Mouse (Mus musculus) neural tube, embryonic 13.5 days (tissue): ENCODE results near the gene Lmnb2. TPM values are rescaled to one million over a fixed set of nuclear protein-coding genes. Genes with fewer than 3 reads are reported as not detected.

Experiments used
- ATAC-seq: fragments of 200-750 bp; cut with Nextera tagmentation; 2 replicates; pipeline ENCODE4 v1.8.0; 2017; ENCODE audit warnings: low read depth, mild to moderate bottlenecking, moderate TSS enrichment, moderate library complexity
- H3K27ac ChIP-seq: fragments of 300-500 bp; sonication (generic); replicated peaks from 2 replicates; pipeline ENCODE4 v1.5.1; 2015; ENCODE audit warnings: moderate library complexity, mild to moderate bottlenecking, inconsistent platforms
- H3K27me3 ChIP-seq: fragments of 300-500 bp; sonication (generic); 2 replicates; pipeline ENCODE4 v1.6.1; 2015; ENCODE audit warnings: mild to moderate bottlenecking, inconsistent platforms
- H3K36me3 ChIP-seq: fragments of 300-500 bp; sonication (generic); 2 replicates; pipeline ENCODE4 v1.6.1; 2015; ENCODE audit warnings: mild to moderate bottlenecking, inconsistent platforms
- H3K4me1 ChIP-seq: fragments of 300-500 bp; sonication (generic); replicated peaks from 2 replicates; pipeline ENCODE4 v1.6.1; 2015; ENCODE audit warnings: inconsistent platforms
- H3K4me2 ChIP-seq: fragments of 300-500 bp; sonication (generic); 2 replicates; pipeline ENCODE4 v1.6.1; 2015; ENCODE audit warnings: inconsistent platforms, mild to moderate bottlenecking, moderate library complexity
- H3K4me3 ChIP-seq: fragments of 300-500 bp; sonication (generic); 2 replicates; pipeline ENCODE4 v1.5.1; 2015; ENCODE audit warnings: mild to moderate bottlenecking, inconsistent platforms
- H3K9ac ChIP-seq: fragments of 300-500 bp; sonication (generic); 2 replicates; pipeline ENCODE4 v1.6.1; 2015; ENCODE audit warnings: moderate library complexity, mild to moderate bottlenecking, inconsistent platforms
- H3K9me3 ChIP-seq: fragments of 300-500 bp; sonication (generic); 2 replicates; pipeline ENCODE4 v1.6.1; 2016; ENCODE audit warnings: inconsistent platforms
- WGBS: fragments of 180-500 bp; shearing (Covaris S2); methylation state at CpG from one replicate; pipeline ENCODE4 v1.1.7; 2015; 5-methylcytosine and 5-hydroxymethylcytosine counted together
- polyA plus RNA-seq: library from polyadenylated mRNA; unstranded; fragments of >200 nt; fragmentation: Nextera tagmentation; extraction: Ambion mirVana; gene quantifications from 2 replicates; pipeline ENCODE4 v1.2.1, GENCODE M21; 2015

Lmnb2 gene
- polyA plus RNA-seq, 1 experiment from 2014 or later: 38.3 TPM

DNA sequence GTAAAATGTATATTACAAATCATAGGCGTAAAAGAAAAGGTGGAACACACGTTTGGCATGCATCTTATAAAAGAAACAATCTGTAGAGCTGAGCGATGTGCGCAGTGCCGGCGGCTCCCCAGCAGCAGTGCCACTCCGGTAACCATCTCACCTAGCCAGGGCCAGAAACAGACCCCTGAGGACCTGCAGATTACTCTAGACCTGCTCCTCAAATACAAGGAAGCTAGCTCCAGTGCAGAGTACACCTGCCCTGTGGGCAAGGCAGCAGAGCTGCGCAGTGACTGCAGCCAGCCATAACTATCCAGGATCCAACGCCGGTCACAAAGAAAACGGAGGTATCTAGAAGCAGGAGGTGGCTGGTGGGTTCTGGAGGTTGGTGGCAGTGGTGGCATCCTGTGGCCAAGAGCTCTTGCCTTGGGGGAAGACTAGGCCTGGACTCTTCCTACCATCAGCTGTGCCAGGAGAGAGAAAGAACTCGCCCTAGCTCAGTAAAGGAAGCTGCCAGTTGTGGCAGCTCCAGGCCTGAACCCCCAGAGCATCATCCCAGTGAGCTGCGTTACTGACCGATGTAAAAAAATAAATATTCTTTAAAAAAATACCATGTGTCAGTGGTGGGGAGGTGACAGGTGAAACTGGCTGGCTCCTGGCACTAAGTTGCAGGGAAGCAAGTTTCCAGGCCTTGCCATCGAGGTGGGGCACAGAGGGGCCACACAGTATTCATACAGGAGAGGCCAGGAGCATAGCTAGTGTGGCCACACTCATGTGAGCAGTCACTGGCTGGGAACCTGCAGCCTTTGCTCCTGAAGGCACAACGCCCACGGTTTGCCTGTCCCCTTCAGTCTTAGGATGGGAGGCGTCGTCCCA lies 16.4 kb downstream of the Lmnb2 start:
- Histone ChIP-seq H3K9ac (peak overlapping the region; percentile 47), H3K4me1 (peaks cover 30% of the 10 kb centered on the region), H3K9me3 (no peaks in the 10 kb centered on the region), H3K27ac (peak overlapping the region; percentile 56), H3K4me2 (peak overlapping the region; percentile 46), H3K36me3 (peaks cover 64% of the 10 kb centered on the region), H3K4me3 (peak overlapping the region; percentile 92), H3K27me3 (no peaks in the 10 kb centered on the region)
- 88% methylated on average over 19 of the region's 19 CpGs for WGBS
- no peak for ATAC-seq

DNA sequence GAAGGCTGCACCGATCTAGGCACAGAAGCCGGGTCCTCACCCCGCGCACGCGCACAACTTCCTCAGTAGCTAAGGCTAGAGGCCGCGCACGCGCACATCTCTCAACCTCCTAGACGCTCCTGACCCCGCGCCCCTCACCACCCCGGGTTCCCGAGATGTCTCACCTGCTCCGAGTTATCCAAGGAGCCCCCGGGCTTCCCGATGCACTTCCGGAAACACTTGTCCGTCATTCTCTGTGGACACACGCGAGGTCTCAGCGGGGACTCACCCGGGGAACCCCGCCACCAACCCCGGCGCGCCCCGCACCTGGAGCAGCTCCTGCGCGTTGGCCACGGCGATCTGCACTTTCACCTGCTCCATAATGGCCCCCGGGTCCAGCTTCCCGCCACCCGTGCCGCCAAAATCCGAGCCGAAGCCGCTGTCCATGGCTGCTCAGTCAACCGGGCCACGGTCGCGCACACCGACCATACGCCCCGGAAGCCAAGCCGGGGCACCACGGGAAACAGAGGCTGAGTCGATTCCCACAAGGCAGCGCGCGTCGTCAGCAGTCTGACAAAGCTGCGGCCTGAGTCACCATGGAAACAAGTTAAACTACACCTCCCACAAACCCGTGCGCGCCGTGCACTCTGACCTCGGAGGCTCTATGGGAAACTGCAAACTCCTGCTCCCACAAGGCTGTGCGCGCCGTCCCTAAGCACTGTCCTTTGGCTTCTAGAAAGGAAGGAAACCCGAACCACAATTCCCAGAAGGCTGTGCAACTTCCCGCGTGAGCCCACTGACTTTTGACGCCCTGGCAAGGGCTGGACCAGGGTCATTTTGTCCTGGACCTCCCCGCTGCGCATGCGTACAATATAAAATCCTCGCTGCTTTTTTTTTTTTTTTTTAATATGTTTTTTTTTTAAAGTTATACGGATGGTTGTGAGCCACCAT lies 17.5 kb downstream of the Lmnb2 start, which contains the start of gene Timm13:
Gene Timm13, minus strand, starts transcription at position 652 of the 930 bp plus-strand sequence.
- Histone ChIP-seq H3K27me3 (no peaks in the 10 kb centered on the region), H3K27ac (peak within 1 kb of the TSS; percentile 94), H3K4me2 (peak within 1 kb of the TSS; percentile 98), H3K4me1 (peaks cover 30% of the 10 kb centered on the region), H3K4me3 (peak within 1 kb of the TSS; percentile 92), H3K9me3 (no peaks in the 10 kb centered on the region), H3K36me3 (peaks cover 54% of the 10 kb centered on the region), H3K9ac (peak within 1 kb of the TSS; percentile 91)
- peak; percentile 95 for ATAC-seq
- under 1% methylated on average over 72 of the region's 72 CpGs for WGBS

DNA sequence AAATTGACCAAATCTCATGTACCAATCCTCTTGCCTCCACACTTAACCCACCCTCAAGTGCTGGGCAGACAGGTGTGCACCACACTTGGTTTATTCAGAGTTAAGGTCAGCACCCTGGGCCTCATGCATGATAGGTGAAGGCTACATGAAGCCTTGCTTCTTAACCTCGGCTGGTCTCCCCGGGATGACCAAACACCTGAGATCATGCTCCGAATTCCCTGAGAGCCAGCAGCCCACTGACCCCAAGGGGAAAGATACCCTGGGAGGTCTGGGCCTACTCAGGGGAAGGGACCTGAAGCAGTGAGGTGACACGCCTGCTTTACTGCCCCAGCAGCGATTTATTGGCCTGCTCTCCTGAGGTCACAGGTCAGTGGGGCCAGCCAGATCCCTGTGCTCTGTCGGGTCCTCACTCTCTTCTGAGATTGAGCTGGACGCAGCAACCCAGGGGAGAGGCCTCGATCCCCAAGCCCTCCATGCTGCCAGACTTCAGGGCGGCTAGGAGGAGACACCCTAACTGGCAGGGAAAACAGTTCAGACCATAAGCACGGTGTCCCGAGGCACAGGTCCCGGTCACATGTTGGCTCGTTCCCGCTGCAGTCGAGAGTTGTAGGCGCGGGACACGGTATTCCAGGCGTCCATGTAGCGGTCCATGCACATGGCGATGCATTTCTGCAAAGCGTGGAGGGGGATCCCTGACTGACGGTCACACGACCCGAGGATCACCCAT lies 18.3 kb downstream of the Lmnb2 start:
- whole genome bisulfite sequencing: 14% methylated on average over 25 of the region's 25 CpGs
- peaks cover 45% of the 10 kb centered on the region for H3K36me3 ChIP-seq

DNA sequence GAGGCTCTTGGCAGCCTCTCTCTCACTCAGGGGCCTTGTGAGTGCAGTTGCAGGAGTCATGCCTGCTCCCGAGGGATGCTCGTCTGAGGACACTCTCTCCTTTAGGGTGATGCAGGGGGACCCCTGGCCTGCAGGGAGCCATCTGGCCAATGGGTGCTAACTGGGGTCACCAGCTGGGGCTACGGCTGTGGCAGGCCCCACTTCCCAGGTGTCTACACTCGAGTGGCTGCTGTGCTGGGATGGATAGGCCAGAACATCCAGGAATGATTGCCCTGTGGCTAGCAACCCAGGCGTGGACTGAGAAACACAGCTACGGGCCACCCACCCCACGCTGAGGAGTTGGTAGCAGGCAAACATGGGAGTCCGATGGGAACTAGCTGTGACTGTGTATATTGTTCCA lies 19.0 kb downstream of the Lmnb2 start:
- ATAC-seq: no peak
- 0 out of 2 replicates have a peak overlapping the region, but pooled peaks have one; percentile 92 for H3K4me3 ChIP-seq

More for the DNA sequence above, 18.3 kb downstream of the Lmnb2 start:
- Histone ChIP-seq H3K9me3 (no peaks in the 10 kb centered on the region), H3K27ac (peak overlapping the region; percentile 94), H3K4me3 (peak overlapping the region; percentile 92), H3K4me2 (peak overlapping the region; percentile 98), H3K4me1 (peaks cover 30% of the 10 kb centered on the region), H3K9ac (peak overlapping the region; percentile 91), H3K27me3 (no peaks in the 10 kb centered on the region)
- ATAC-seq: peak; percentile 1; the same call in 1 of the 2 replicates

DNA sequence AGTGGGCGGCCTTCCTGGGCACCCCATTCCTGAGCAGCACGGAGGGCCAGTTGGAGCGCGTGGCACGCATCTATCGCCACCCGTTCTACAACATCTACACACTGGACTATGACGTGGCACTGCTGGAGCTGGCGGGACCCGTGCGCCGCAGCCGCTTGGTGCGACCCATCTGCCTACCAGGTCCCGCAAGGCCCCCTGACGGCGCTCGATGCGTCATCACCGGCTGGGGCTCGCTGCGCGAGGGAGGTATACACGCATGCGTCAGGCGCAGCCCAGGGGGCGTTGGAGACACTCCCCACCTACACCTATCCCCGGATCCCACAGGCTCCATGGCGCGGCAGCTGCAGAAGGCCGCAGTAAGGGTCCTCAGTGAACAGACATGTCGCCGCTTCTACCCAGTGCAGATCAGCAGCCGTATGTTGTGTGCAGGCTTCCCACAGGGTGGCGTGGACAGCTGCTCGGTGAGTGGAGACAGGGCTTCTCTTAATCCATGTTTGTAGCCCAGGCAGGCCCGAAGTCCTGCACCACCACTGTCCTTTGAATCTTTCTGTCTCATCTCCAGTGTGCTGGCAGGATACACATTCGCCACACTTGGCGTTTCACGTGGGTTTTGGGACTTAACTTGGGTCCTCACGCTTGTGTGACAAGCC lies 20.1 kb downstream of the Lmnb2 start:
- Histone ChIP-seq H3K4me1 (peaks cover 30% of the 10 kb centered on the region), H3K36me3 (peaks cover 28% of the 10 kb centered on the region), H3K27me3 (no peaks in the 10 kb centered on the region), H3K4me2 (peak overlapping the region; percentile 31), H3K9me3 (no peaks in the 10 kb centered on the region), H3K4me3 (no peak overlapping the region), H3K27ac (no peak overlapping the region), H3K9ac (peak overlapping the region; percentile 18; the same call in 1 of the 2 replicates)
- no peak for ATAC-seq
- WGBS: 39% methylated on average over 41 of the region's 41 CpGs

More for the DNA sequence above, 19.0 kb downstream of the Lmnb2 start:
- H3K4me1 ChIP-seq: peaks cover 30% of the 10 kb centered on the region
- H3K9ac ChIP-seq: peak overlapping the region; percentile 91; the same call in 1 of the 2 replicates
- peaks cover 38% of the 10 kb centered on the region for H3K36me3 ChIP-seq
- H3K4me2 ChIP-seq: peak overlapping the region; percentile 98
- H3K27ac ChIP-seq: no peak overlapping the region
- no peaks in the 10 kb centered on the region for H3K9me3 ChIP-seq
- WGBS: 90% methylated on average over 8 of the region's 8 CpGs
- no peaks in the 10 kb centered on the region for H3K27me3 ChIP-seq

DNA sequence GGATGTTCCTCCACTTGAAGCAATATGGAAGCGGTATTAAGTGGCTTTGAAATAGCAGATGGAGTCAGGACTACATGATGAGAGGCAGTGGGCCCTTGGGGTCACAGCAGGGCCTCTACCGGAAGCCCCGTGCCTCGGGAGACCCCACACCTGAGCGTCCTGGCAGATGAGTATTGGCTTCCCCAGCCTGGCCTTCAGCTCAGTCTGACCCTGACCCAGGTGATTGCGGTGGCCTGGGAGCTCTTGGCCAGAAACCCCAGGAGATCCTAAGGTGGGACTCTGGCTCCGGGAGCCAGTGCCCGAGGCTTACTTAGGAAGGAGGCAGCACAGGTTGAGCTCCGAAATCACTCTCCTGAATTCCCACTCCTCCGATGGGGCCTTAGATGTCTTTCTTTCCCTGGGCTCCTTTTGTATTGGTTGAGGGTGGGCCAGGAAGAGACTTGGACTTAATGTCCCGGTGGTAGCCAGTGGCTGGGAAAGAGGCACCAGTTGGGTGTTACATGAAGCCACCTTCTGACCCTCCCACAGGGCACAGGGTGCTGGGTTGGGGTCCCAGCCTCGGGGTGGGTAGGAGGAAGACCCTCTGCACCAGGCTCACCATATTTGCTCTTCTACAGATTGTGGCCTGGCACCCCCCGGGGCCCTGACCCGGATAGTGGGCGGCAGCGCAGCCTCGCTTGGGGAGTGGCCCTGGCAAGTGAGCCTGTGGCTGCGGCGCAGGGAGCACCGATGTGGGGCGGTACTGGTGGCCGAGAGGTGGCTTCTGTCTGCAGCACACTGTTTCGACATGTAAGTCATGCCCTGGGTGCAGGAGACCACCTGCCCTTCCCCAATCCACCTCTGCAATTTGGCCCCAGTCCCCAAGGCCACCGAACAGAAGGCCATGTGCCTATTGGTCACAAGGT lies 21.2 kb downstream of the Lmnb2 start:
- Histone ChIP-seq H3K27ac (no peak overlapping the region), H3K4me3 (no peak overlapping the region), H3K9me3 (no peaks in the 10 kb centered on the region), H3K4me1 (peaks cover 30% of the 10 kb centered on the region), H3K36me3 (peaks cover 17% of the 10 kb centered on the region), H3K4me2 (no peak overlapping the region), H3K27me3 (no peaks in the 10 kb centered on the region), H3K9ac (no peak overlapping the region)
- WGBS: 71% methylated on average over 24 of the region's 24 CpGs
- no peak for ATAC-seq

DNA sequence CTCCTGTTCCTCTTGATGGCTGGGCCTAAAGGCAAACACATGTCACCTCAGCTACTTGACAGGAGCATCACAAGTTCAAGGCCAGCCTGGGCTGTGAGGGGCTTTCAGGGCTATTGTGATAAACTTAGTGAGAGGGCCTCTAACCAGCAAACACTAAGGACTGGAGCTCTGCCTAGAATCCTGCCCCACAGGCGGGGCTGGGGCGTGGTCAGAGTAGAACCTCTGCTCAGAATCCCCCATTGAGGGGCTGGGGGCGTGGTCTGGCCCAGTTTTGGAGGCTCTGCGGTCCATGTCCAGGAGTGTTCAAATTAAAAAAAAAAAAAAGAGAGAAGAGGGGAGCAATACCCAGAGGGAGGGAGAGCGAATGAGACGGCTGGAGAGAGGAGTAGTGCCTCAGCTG lies 22.3 kb downstream of the Lmnb2 start:
- Histone ChIP-seq H3K36me3 (peaks cover 16% of the 10 kb centered on the region), H3K9me3 (no peaks in the 10 kb centered on the region), H3K4me2 (no peak overlapping the region), H3K9ac (no peak overlapping the region), H3K27ac (no peak overlapping the region), H3K4me3 (no peak overlapping the region), H3K4me1 (peaks cover 25% of the 10 kb centered on the region), H3K27me3 (no peaks in the 10 kb centered on the region)
- WGBS: 86% methylated on average over 6 of the region's 6 CpGs
- no peak for ATAC-seq

DNA sequence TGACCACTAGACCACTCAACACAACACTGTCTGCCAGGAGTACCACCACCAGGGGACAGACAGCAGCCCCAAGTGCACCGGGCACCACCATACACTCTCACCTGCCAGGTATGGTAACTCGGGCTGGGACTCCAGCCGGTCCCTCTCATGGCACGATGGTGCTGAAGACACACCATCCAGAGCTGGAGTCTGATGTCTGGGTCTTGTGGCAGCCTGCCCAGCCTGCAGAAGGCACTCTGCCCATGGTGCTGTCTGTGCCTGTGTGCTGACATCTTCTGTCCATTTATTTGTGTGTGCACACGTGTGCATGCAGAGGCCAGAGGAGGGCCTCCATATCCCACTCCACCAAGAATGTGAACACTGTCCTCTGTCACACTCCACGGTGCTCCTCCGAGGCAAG lies 22.9 kb downstream of the Lmnb2 start:
- ATAC-seq: no peak
- Histone ChIP-seq H3K4me2 (no peak overlapping the region), H3K36me3 (peaks cover 16% of the 10 kb centered on the region), H3K27me3 (peaks cover under 1% of the 10 kb centered on the region; the same call in 1 of the 2 replicates), H3K9ac (no peak overlapping the region), H3K4me3 (no peak overlapping the region), H3K27ac (no peak overlapping the region), H3K9me3 (no peaks in the 10 kb centered on the region), H3K4me1 (peaks cover 25% of the 10 kb centered on the region)
- 89% methylated on average over 7 of the region's 7 CpGs for WGBS

DNA sequence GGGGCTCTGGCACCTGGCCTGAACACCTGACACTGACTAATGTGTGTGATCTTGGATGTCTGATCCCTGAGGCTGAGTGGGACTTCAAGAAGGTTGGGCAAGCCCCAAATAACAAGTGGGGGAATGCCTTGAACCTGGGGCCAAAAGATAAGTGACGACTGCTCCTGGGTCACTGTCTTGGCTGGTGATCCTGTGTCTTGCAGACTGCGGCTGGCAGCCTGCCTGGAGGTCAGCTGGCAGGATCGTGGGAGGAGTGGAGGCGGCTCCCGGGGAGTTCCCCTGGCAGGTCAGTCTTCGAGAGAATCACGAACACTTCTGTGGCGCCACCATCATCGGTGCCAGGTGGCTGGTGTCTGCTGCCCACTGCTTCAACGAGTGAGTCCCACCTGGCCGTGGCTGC lies 30.9 kb downstream of the Lmnb2 start:
- no peaks in the 10 kb centered on the region for H3K36me3 ChIP-seq
- no peak overlapping the region for H3K9ac ChIP-seq
- H3K27ac ChIP-seq: no peak overlapping the region
- H3K4me1 ChIP-seq: no peaks in the 10 kb centered on the region
- peaks cover 22% of the 10 kb centered on the region for H3K27me3 ChIP-seq
- no peaks in the 10 kb centered on the region for H3K9me3 ChIP-seq
- ATAC-seq: no peak
- no peak overlapping the region for H3K4me2 ChIP-seq
- 82% methylated on average over 11 of the region's 11 CpGs for WGBS
- no peak overlapping the region for H3K4me3 ChIP-seq

DNA sequence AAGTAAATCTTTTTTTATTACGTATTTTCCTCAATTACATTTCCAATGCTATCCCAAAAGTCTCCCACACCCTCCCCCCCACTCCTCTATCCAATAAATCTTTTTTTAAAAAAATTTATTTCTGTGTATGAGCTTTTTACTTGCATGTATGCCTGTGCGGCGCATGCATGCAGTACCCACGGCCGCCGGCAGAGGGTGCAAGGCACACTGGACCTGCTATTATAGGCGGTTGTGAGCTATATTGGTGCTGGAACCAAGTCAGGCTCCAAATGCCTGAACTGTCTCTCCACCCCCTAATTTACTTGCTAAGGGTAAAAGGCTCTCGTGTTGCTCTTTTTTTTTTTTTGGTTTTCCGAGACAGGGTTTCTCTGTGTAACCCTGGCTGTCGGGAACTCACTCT lies 36.7 kb downstream of the Lmnb2 start:
- Histone ChIP-seq H3K27me3 (no peaks in the 10 kb centered on the region), H3K4me2 (no peak overlapping the region), H3K4me1 (no peaks in the 10 kb centered on the region), H3K27ac (no peak overlapping the region), H3K9me3 (no peaks in the 10 kb centered on the region), H3K4me3 (no peak overlapping the region), H3K9ac (no peak overlapping the region), H3K36me3 (no peaks in the 10 kb centered on the region)
- 29% methylated on average over 10 of the region's 10 CpGs for WGBS
- ATAC-seq: no peak
